Mouse (Mus musculus) monocyte, adult 59 days (primary cell): ENCODE data around the gene Nckap1l. TPM values are rescaled to one million over a fixed set of nuclear protein-coding genes. Genes with fewer than 3 reads are reported as not detected.

ENCODE experiments used
- total RNA-seq, 2 experiments: library from RNA; stranded (reverse); gene quantifications; one replicate each; pipeline ENCODE4 v1.2.4; 2023

Nckap1l gene
- 100 to 1,000 TPM; 366 to 377 TPM for total RNA-seq

GRCm38 (mm10) chr15:103453551-103454218 lies at the start of gene Nckap1l:
TSS of gene Nckap1l (plus strand) at chr15:103453794.

GRCm38 (mm10) chr15:103430241-103430640 lies 23.4 kb upstream of the Nckap1l start, which contains the start of gene Gtsf1:
TSS of gene Gtsf1 (minus strand) at chr15:103430470.

GRCm38 (mm10) chr15:103448369-103448768 lies 5.2 kb upstream of the Nckap1l start, which contains the start of gene Gtsf2:
TSS of gene Gtsf2 (minus strand) at chr15:103448469.

GRCm38 (mm10) chr15:103502435-103503250 lies 49.0 kb downstream of the Nckap1l start, which contains the start of gene Pde1b:
TSS of gene Pde1b (plus strand) at chr15:103503034.

GRCm38 (mm10) chr15:103537822-103538213 lies 84.2 kb downstream of the Nckap1l start, which contains the start of gene Ppp1r1a:
TSS of gene Ppp1r1a (minus strand) at chr15:103538003.

Other genes starting within 250 kb of the Nckap1l start
- 10 to 100 TPM in 1 of 2 experiments, 1 to 10 TPM in 1; 9.1 to 13.8 TPM for gene Cbx5, start 214.0 kb upstream of the Nckap1l start, total RNA-seq
- gene Hnrnpa1, start 213.4 kb upstream of the Nckap1l start, total RNA-seq: 100 to 1,000 TPM; 297 to 355 TPM
- gene Nfe2, start 195.4 kb upstream of the Nckap1l start, total RNA-seq: 100 to 1,000 TPM; 104 to 107 TPM
- gene Copz1, start 181.1 kb upstream of the Nckap1l start, total RNA-seq: 100 to 1,000 TPM; 107 to 123 TPM
- 1 to 10 TPM; 1.3 to 2.1 TPM for gene Gpr84, start 143.2 kb upstream of the Nckap1l start, total RNA-seq
- 100 to 1,000 TPM; 119 to 145 TPM for gene Zfp385a, start 113.7 kb upstream of the Nckap1l start, total RNA-seq
- gene Itga5, start 87.0 kb upstream of the Nckap1l start, total RNA-seq: 10 to 100 TPM; 78.4 to 84.2 TPM
- under 1 TPM in 1 of 2 experiments, not detected in 1; 0.82 TPM for gene Gtsf1, start 23.3 kb upstream of the Nckap1l start, total RNA-seq
- not detected for gene Gtsf2, start 5.3 kb upstream of the Nckap1l start, total RNA-seq
- 10 to 100 TPM; 57.6 to 73.3 TPM for gene Pde1b, start 49.2 kb downstream of the Nckap1l start, total RNA-seq
- not detected for gene Ppp1r1a, start 84.2 kb downstream of the Nckap1l start, total RNA-seq
- not detected for gene Glycam1, start 111.3 kb downstream of the Nckap1l start, total RNA-seq